Mouse (Mus musculus) ES-E14 (cell line): ENCODE measurements at regions not wholly inside any gene's neighbourhood (a gene's known extent, or its start where the extent isn't known, plus 50 kb on each side); places are given as distances from the start of the nearest gene placed in this dataset.

Experiments used
- DNase-seq: peaks from one replicate; pipeline ENCODE4 v3.0.0-alpha.2; 2013; ENCODE audit warnings: low read depth, low spot score
- H3K27ac ChIP-seq: 2 replicates; pipeline ENCODE4 v1.5.1; 2012; ENCODE audit warnings: low read depth, mild to moderate bottlenecking, low read length, moderate library complexity, mixed read lengths; ENCODE audit not compliant: poor library complexity, insufficient read depth, severe bottlenecking
- H3K36me3 ChIP-seq: 2 replicates; pipeline ENCODE4 v1.6.1; 2012; ENCODE audit warnings: mild to moderate bottlenecking, low read length, moderate library complexity, mixed read lengths; ENCODE audit not compliant: control insufficient read depth, poor library complexity, insufficient read depth, severe bottlenecking
- H3K4me1 ChIP-seq, 2 experiments: fragments of 150-350 bp in 1 of 2; sonication (generic) in 1 of 2; 2 replicates each; pipeline ENCODE4 v1.6.1; 2012; ENCODE audit warnings: low read length in 2 of 2, mild to moderate bottlenecking in 1 of 2, mixed read lengths in 1 of 2; ENCODE audit not compliant: control insufficient read depth in 2 of 2, insufficient read depth in 2 of 2, poor library complexity in 1 of 2
- H3K4me3 ChIP-seq, 2 experiments: fragments of 150-350 bp in 1 of 2; sonication (generic) in 1 of 2; 2 replicates each; pipeline ENCODE4 v1.5.1; 2012; ENCODE audit warnings: low read length in 2 of 2, low read depth in 1 of 2, mild to moderate bottlenecking in 1 of 2, mixed read lengths in 1 of 2; ENCODE audit not compliant: insufficient read depth in 1 of 2, poor library complexity in 1 of 2, severe bottlenecking in 1 of 2
- H3K9ac ChIP-seq: 2 replicates; pipeline ENCODE4 v1.6.1; 2012; ENCODE audit warnings: low read depth, mild to moderate bottlenecking, low read length, mixed read lengths; ENCODE audit not compliant: poor library complexity, insufficient read depth, severe bottlenecking
- H3K9me3 ChIP-seq: fragments of 150-350 bp; sonication (generic); 2 replicates; pipeline ENCODE4 v1.6.1; 2012; ENCODE audit warnings: low read depth, mild to moderate bottlenecking, low read length; ENCODE audit not compliant: control insufficient read depth, insufficient read depth
- CHD2 ChIP-seq: IDR thresholded peaks from 2 replicates; pipeline ENCODE4 v1.6.1; 2014; ENCODE audit warnings: mild to moderate bottlenecking, low read depth, low read length, inconsistent platforms
- HCFC1 ChIP-seq: IDR thresholded peaks from 2 replicates; pipeline ENCODE4 v1.6.1; 2012; ENCODE audit warnings: low read length, inconsistent platforms, borderline replicate concordance; ENCODE audit not compliant: insufficient read depth
- MAFK ChIP-seq: IDR thresholded peaks from 2 replicates; pipeline ENCODE4 v1.6.1; 2014; ENCODE audit warnings: mild to moderate bottlenecking, low read depth, low read length, inconsistent platforms; ENCODE audit not compliant: insufficient read depth
- ZC3H11A ChIP-seq: IDR thresholded peaks from 2 replicates; pipeline ENCODE4 v1.6.1; 2012; ENCODE audit warnings: low read depth, mild to moderate bottlenecking, inconsistent platforms, low read length, borderline replicate concordance
- ZNF384 ChIP-seq: IDR thresholded peaks from 2 replicates; pipeline ENCODE4 v1.6.1; 2012; ENCODE audit warnings: low read depth, low read length, inconsistent platforms
- in situ Hi-C, 2 experiments: fragments of 600-800 bp; cut with MboI; formaldehyde crosslinking; loops; one replicate each; pipeline ENCODE4 v1.15.1; 2025; ENCODE audit warnings: low sequenced_read_pairs in 2 of 2, inconsistent platforms in 1 of 2; ENCODE audit not compliant: unreplicated experiment in 2 of 2

- no peak overlapping the region for H3K27ac ChIP-seq
- no peak for DNase-seq
- no peaks in the 10 kb centered on the region for H3K9me3 ChIP-seq
- H3K4me3 ChIP-seq = no peak overlapping the region
- no peaks in the 10 kb centered on the region for H3K36me3 ChIP-seq
- H3K4me1 ChIP-seq = no peaks in the 10 kb centered on the region
- in situ Hi-C loops = no loop called here
- TF ChIP-seq ZC3H11A (no peak), HCFC1 (no peak), CHD2 (no peak), MAFK (no peak), ZNF384 (no peak)
- H3K9ac ChIP-seq = no peak overlapping the region
These were observed 272.5 kb downstream of the Etnk1 start for GRCm38 (mm10) chr6:143439484-143439883.

- no peak overlapping the region for H3K27ac ChIP-seq
- no peaks in the 10 kb centered on the region for H3K4me1 ChIP-seq
- in situ Hi-C loops = no loop called here
- DNase-seq = no peak
- H3K4me3 ChIP-seq = no peak overlapping the region
- TF ChIP-seq HCFC1 (no peak), ZC3H11A (no peak), ZNF384 (no peak), MAFK (no peak), CHD2 (no peak)
- no peaks in the 10 kb centered on the region for H3K36me3 ChIP-seq
- no peaks in the 10 kb centered on the region for H3K9me3 ChIP-seq
- no peak overlapping the region for H3K9ac ChIP-seq
These were observed 273.4 kb downstream of the Etnk1 start for GRCm38 (mm10) chr6:143440237-143440950.

GRCm38 (mm10) chr6:143442361-143442760, 275.3 kb downstream of the Etnk1 start:
- no peak overlapping the region for H3K4me3 ChIP-seq
- no peaks in the 10 kb centered on the region for H3K36me3 ChIP-seq
- TF ChIP-seq ZNF384 (no peak), MAFK (no peak), ZC3H11A (no peak), HCFC1 (no peak), CHD2 (no peak)
- H3K9ac ChIP-seq = no peak overlapping the region
- no peak overlapping the region for H3K27ac ChIP-seq
- in situ Hi-C loops = no loop called here
- H3K9me3 ChIP-seq = no peaks in the 10 kb centered on the region
- H3K4me1 ChIP-seq = no peaks in the 10 kb centered on the region
- no peak for DNase-seq

- in situ Hi-C loops = no loop called here
- TF ChIP-seq ZNF384 (no peak), HCFC1 (no peak), ZC3H11A (no peak), CHD2 (no peak), MAFK (no peak)
- H3K9ac ChIP-seq = no peak overlapping the region
- no peak for DNase-seq
- H3K36me3 ChIP-seq = no peaks in the 10 kb centered on the region
- no peak overlapping the region for H3K4me3 ChIP-seq
- H3K4me1 ChIP-seq = no peaks in the 10 kb centered on the region
- no peaks in the 10 kb centered on the region for H3K9me3 ChIP-seq
- no peak overlapping the region for H3K27ac ChIP-seq
These were observed 276.4 kb downstream of the Etnk1 start for GRCm38 (mm10) chr6:143443446-143443845.
